Mouse (Mus musculus) G1E (cell line): ENCODE measurements around the gene Trim28.

Experiments
- CTCF ChIP-seq: IDR thresholded peaks from 2 replicates; pipeline ENCODE4 v1.5.1; 2012; ENCODE audit warnings: low read depth, low read length, inconsistent platforms, mixed read lengths
- POLR2AphosphoS5 ChIP-seq: IDR thresholded peaks from 2 replicates; pipeline ENCODE4 v1.6.1; 2012; ENCODE audit warnings: low read depth, low read length, inconsistent platforms; ENCODE audit not compliant: insufficient replicate concordance

DNA sequence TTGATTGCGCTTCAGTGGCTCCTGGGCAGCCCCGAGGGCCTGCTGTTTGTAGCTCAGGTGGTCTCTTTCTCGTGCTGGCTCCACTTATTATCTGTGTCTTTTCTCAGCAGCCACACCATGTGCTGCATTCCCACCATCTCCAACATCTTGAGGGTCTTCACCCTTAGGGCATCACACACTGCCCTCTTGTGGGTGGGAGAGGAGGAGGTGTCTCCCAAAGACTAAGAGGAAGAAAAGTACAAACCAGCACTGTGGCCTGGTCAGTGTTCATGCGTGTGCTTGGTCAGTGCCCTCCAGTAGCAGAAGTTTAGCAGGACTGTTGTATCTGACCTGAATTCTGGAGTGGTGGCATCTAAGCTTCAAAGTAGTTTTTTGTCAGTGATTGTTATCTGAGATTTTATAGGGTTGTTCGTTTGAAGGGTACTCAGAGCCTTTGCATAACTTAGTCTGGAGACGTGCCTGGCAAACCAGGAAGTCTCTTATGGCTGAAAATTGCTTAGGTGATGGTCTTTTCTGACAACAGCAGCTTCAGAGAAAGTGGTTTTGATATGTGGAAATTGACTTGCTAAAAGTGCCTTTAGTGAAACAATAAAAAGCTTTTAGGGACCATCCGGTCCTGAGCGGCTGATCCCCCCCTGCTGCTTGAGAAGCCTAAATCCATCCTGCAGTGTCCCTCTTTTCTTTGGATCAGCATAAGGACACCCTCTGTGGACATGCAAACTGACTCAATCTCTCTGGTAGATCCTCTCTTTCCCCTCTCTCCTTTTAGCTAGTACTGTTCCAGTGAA lies 58.2 kb downstream of the Trim28 start:
- no peak for TF ChIP-seq CTCF
- no peak for TF ChIP-seq POLR2AphosphoS5
